Mouse (Mus musculus): ENCODE data around the gene Mat2a.
A peak's percentile ranks its signal among the peaks of the same experiment; 100 is the strongest.

The Mat2a gene

GRCm38 (mm10) chr6:72415181-72415580 lies 24.2 kb downstream of the Mat2a start:
- no peak for DNase-seq

GRCm38 (mm10) chr6:72414076-72414756 lies 25.1 kb downstream of the Mat2a start, which contains the start of gene Ggcx:
TSS of gene Ggcx (plus strand) at chr6:72414308.
- DNase-seq, result peak; percentile 94 to 97

GRCm38 (mm10) chr6:72410518-72410917 lies 28.8 kb downstream of the Mat2a start:
- no peak for DNase-seq

GRCm38 (mm10) chr6:72410003-72410402 lies 29.4 kb downstream of the Mat2a start:
- DNase-seq, result no peak

- peak; percentile 45 to 85 for DNase-seq
Measured at GRCm38 (mm10) chr6:72409567-72409966, 29.8 kb downstream of the Mat2a start.

GRCm38 (mm10) chr6:72407119-72407518 lies 32.2 kb downstream of the Mat2a start:
- DNase-seq, result peak; percentile 83 to 90

- DNase-seq, result no peak
Measured at GRCm38 (mm10) chr6:72405356-72405755, 34.0 kb downstream of the Mat2a start.

- peak; percentile 76 to 84 for DNase-seq
Measured at GRCm38 (mm10) chr6:72401875-72402274, 37.5 kb downstream of the Mat2a start.

- DNase-seq, result no peak
Measured at GRCm38 (mm10) chr6:72399967-72400366, 39.4 kb downstream of the Mat2a start.

GRCm38 (mm10) chr6:72396837-72397251 lies 42.5 kb downstream of the Mat2a start:
- DNase-seq, result no peak

GRCm38 (mm10) chr6:72392341-72392740 lies 47.0 kb downstream of the Mat2a start:
- DNase-seq, result no peak

GRCm38 (mm10) chr6:72390795-72391521 lies 48.4 kb downstream of the Mat2a start:
- DNase-seq, result peak in 1 of 2 experiments; percentile 19

GRCm38 (mm10) chr6:72389941-72390771 lies 49.2 kb downstream of the Mat2a start, which contains the start of gene Vamp8:
TSS of gene Vamp8 (minus strand) at chr6:72390703.
- peak; percentile 70 to 72 for DNase-seq

- peak in 1 of 2 experiments; percentile 60 for DNase-seq
Measured at GRCm38 (mm10) chr6:72389471-72389940, 49.9 kb downstream of the Mat2a start.

- DNase-seq, result no peak
Measured at GRCm38 (mm10) chr6:72388791-72389329, 50.5 kb downstream of the Mat2a start.

GRCm38 (mm10) chr6:72388266-72388665 lies 51.1 kb downstream of the Mat2a start:
- DNase-seq, result no peak

- DNase-seq, result no peak
Measured at GRCm38 (mm10) chr6:72387816-72388215, 51.5 kb downstream of the Mat2a start.

- no peak for DNase-seq
Measured at GRCm38 (mm10) chr6:72386561-72386960, 52.8 kb downstream of the Mat2a start.

GRCm38 (mm10) chr6:72385258-72385657 lies 54.1 kb downstream of the Mat2a start:
- DNase-seq, result no peak

- DNase-seq, result no peak
Measured at GRCm38 (mm10) chr6:72383952-72384351, 55.4 kb downstream of the Mat2a start.

- no peak for DNase-seq
Measured at GRCm38 (mm10) chr6:72383142-72383820, 56.1 kb downstream of the Mat2a start.
